Mouse (Mus musculus) stomach, embryonic 15.5 days (tissue): ENCODE results near the gene Dnajc1. TPM values are rescaled to one million over a fixed set of nuclear protein-coding genes. Genes with fewer than 3 reads are reported as not detected.

Experiments used
- ATAC-seq: fragments of 200-750 bp; cut with Nextera tagmentation; 2 replicates; pipeline ENCODE4 v1.8.0; 2017; ENCODE audit warnings: low read depth, moderate number of reproducible peaks, moderate TSS enrichment; ENCODE audit not compliant: insufficient read depth, low FRiP score
- H3K27ac ChIP-seq: fragments of 300-500 bp; sonication (generic); 2 replicates; pipeline ENCODE4 v1.5.1; 2015; ENCODE audit warnings: mild to moderate bottlenecking, inconsistent platforms
- H3K27me3 ChIP-seq: fragments of 300-500 bp; sonication (generic); replicated peaks from 2 replicates; pipeline ENCODE4 v1.6.1; 2015; ENCODE audit warnings: inconsistent platforms
- H3K36me3 ChIP-seq: fragments of 300-500 bp; sonication (generic); 2 replicates; pipeline ENCODE4 v1.6.1; 2015; ENCODE audit warnings: inconsistent platforms
- H3K4me1 ChIP-seq: fragments of 300-500 bp; sonication (generic); 2 replicates; pipeline ENCODE4 v1.6.1; 2015; ENCODE audit warnings: inconsistent platforms
- H3K4me2 ChIP-seq: fragments of 300-500 bp; sonication (generic); 2 replicates; pipeline ENCODE4 v1.6.1; 2015; ENCODE audit warnings: mild to moderate bottlenecking, inconsistent platforms
- H3K4me3 ChIP-seq: fragments of 300-500 bp; sonication (generic); replicated peaks from 2 replicates; pipeline ENCODE4 v1.5.1; 2015; ENCODE audit warnings: inconsistent platforms
- H3K9ac ChIP-seq: fragments of 300-500 bp; sonication (generic); 2 replicates; pipeline ENCODE4 v1.6.1; 2015; ENCODE audit warnings: inconsistent platforms
- H3K9me3 ChIP-seq: fragments of 300-500 bp; sonication (generic); 2 replicates; pipeline ENCODE4 v1.6.1; 2016; ENCODE audit warnings: inconsistent platforms
- WGBS: fragments of 180-500 bp; shearing (Covaris S2); methylation state at CpG from one replicate; pipeline ENCODE4 v1.1.7; 2015; 5-methylcytosine and 5-hydroxymethylcytosine counted together
- polyA plus RNA-seq: library from polyadenylated mRNA; unstranded; fragments of >200 nt; fragmentation: Nextera tagmentation; extraction: Ambion mirVana; gene quantifications from 2 replicates; pipeline ENCODE4 v1.2.1, GENCODE M21; 2015

The Dnajc1 gene
- polyA plus RNA-seq, 1 experiment from 2014 or later, result 48.3 TPM

DNA sequence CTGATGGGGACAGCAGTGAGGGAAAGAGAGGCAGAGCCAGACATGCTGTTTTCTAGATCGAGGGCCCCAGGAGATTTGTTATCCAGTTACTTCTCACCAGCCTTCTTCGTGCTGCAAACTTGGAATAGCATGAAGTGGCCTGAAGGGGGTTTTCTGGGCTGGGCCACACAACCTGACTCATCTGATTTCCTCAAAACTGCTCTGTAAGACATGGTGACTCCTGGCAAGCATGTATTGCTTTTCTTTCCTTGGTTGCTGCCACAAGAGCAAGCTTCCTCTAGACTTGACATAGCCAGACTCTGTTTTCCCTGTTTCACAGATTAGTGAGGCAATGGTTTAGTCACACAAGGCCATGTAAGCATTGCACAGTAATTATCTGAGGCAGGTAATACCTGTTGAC lies 178.6 kb downstream of the Dnajc1 start:
- H3K4me2 ChIP-seq, result no peak overlapping the region
- no peaks in the 10 kb centered on the region for H3K27me3 ChIP-seq
- no peaks in the 10 kb centered on the region for H3K4me1 ChIP-seq
- WGBS, result 72% methylated on average over 2 of the region's 2 CpGs
- no peak for ATAC-seq
- H3K4me3 ChIP-seq, result no peak overlapping the region
- peaks cover 52% of the 10 kb centered on the region for H3K36me3 ChIP-seq
- no peak overlapping the region for H3K9ac ChIP-seq
- no peaks in the 10 kb centered on the region for H3K9me3 ChIP-seq
- H3K27ac ChIP-seq, result no peak overlapping the region

DNA sequence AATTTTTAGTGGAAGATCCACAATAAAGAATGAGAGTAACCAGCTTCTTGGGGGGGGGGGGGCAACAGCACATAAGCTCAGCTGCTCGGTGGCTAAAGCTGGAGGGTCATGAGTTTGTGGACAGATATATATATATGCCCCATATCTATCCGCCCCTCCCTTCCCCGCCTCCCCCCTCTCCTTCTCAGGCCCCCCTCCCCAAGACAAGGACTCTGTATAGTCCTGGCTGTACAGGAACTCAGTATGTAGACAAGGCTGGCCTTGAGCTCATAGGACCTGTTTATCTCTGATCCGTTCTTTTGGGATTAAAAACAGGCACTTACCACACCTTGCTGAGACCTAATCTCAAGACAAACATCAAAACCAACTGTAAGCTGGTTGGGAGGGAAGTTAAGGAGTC lies 182.7 kb downstream of the Dnajc1 start:
- Histone ChIP-seq H3K4me3 (no peak overlapping the region), H3K4me1 (no peaks in the 10 kb centered on the region), H3K9me3 (no peaks in the 10 kb centered on the region), H3K4me2 (no peak overlapping the region), H3K9ac (no peak overlapping the region), H3K27me3 (no peaks in the 10 kb centered on the region), H3K27ac (no peak overlapping the region), H3K36me3 (peaks cover 43% of the 10 kb centered on the region)
- WGBS, result 85% methylated on average over 4 of the region's 4 CpGs
- no peak for ATAC-seq

DNA sequence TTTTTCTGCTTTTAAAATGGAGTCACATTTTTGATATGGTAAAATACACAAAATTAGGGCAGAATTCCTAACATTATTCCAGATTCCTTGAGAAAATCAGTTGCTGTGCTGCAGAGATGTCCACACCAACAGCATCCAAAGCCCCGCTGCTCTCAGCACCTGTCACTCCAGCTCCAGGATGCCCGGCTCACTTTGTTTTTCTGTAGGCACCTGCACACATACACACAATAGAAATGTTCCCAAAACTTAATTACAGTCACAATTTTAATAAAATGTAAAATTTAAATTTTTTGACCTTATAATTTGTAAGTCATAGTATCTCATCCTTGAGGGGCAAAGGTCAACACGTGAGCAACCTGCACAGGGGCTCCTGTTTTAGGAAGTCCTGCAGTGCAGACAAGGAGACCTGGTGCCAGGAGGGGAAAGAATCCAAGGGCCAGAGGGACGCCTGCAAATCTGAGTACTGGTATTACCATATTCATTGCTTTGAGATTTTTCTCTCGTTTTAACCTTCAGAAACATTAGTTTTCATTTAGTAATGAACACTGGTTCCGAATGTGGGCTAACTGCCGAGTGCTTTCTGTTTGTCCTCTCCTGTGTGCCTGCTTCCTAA lies 183.3 kb downstream of the Dnajc1 start:
- H3K36me3 ChIP-seq, result peaks cover 37% of the 10 kb centered on the region

DNA sequence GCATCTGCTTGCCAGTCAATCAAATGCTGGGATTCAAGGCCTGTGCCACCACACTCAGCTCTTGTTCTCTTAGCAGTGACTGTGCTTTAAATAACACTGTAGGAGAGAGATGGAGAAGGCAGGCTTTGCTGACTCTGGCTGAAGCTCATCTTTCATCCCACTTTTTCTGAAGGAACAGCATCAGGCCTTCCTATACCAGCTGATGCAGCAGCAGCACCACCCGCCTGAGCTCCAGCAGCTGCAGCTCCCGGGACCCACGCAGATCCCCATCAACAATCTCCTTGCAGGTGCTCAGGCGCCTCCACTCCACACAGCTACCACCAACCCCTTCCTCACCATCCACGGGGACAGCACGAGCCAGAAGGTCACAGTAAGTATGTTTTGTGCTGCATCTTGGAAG lies 184.1 kb downstream of the Dnajc1 start:
- H3K36me3 ChIP-seq, result peaks cover 31% of the 10 kb centered on the region
- no peaks in the 10 kb centered on the region for H3K9me3 ChIP-seq

More for the DNA sequence above, 183.3 kb downstream of the Dnajc1 start:
- Histone ChIP-seq H3K4me3 (no peak overlapping the region), H3K27me3 (no peaks in the 10 kb centered on the region), H3K9ac (no peak overlapping the region), H3K4me2 (no peak overlapping the region), H3K27ac (no peak overlapping the region), H3K4me1 (no peaks in the 10 kb centered on the region), H3K9me3 (no peaks in the 10 kb centered on the region)
- no peak for ATAC-seq
- WGBS, result 87% methylated on average over 7 of the region's 7 CpGs

DNA sequence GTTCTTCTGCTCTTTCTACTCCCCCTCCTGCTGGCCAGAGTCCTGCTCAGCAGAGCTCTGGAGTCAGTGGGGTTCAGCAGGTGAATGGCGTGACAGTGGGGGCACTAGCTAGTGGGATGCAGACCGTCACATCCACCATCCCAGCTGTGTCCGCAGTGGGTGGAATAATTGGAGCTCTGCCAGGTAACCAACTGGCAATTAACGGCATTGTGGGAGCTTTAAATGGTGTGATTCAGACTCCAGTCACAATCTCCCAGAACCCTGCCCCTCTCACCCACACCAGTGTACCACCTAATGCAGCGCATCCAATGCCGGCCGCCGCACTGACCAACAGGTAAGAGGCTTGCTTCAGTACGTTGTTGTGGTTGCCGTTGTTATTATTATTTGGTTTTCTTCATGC lies 185.8 kb downstream of the Dnajc1 start:
- Histone ChIP-seq H3K4me2 (no peak overlapping the region), H3K36me3 (peaks cover 27% of the 10 kb centered on the region), H3K27ac (no peak overlapping the region), H3K4me3 (no peak overlapping the region), H3K9ac (no peak overlapping the region), H3K27me3 (no peaks in the 10 kb centered on the region), H3K4me1 (no peaks in the 10 kb centered on the region), H3K9me3 (no peaks in the 10 kb centered on the region)
- WGBS, result 86% methylated on average over 10 of the region's 10 CpGs
- ATAC-seq, result no peak

More for the DNA sequence above, 184.1 kb downstream of the Dnajc1 start:
- Histone ChIP-seq H3K27ac (no peak overlapping the region), H3K4me2 (no peak overlapping the region), H3K4me3 (no peak overlapping the region), H3K9ac (no peak overlapping the region), H3K27me3 (no peaks in the 10 kb centered on the region), H3K4me1 (no peaks in the 10 kb centered on the region)
- no peak for ATAC-seq
- WGBS, result 76% methylated on average over 6 of the region's 6 CpGs

DNA sequence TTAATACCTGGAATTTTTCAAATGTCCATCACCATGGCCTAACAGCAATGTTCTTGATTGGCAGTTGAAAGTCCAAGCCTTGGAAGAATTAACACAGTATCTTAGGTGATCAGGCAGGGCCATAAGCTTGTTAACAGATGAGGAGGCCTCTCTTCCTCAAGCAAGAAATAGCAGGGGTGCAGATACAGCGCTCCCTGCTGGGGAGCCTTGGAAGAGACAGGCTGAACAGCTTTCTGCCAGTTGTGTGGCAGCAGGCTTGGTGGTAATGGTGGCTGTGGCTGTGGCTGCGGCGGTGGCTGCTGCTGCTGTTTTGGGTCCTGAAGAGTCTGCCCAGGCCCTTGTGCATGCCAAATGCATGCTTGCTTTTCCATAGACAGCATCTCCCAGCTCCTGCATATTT lies 187.5 kb downstream of the Dnajc1 start:
- Histone ChIP-seq H3K36me3 (peaks cover 17% of the 10 kb centered on the region), H3K9me3 (no peaks in the 10 kb centered on the region), H3K27me3 (no peaks in the 10 kb centered on the region), H3K4me2 (no peak overlapping the region), H3K27ac (no peak overlapping the region), H3K9ac (no peak overlapping the region), H3K4me3 (no peak overlapping the region), H3K4me1 (no peaks in the 10 kb centered on the region)
- ATAC-seq, result no peak
- 81% methylated on average over 3 of the region's 3 CpGs for WGBS

DNA sequence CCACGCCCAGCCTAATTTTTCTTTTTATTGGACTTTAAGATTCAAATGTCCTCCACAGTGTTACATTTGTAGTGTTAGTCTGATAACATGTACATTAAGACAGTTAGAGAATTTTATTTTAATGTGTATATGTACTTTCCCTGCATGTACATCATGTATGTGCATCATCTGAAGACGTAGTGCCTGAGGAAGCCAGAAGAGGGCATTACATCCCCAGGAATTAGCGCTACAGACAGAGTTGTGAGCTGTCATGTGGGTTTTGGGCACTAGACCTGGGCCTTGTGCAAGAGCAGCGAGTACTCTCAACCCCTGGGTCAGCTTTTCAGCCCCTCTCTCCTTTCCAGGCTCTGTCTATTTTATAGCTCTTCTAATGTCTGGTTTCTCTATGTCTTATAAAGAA lies 189.7 kb downstream of the Dnajc1 start:
- Histone ChIP-seq H3K27me3 (no peaks in the 10 kb centered on the region), H3K4me3 (no peak overlapping the region), H3K4me1 (no peaks in the 10 kb centered on the region), H3K36me3 (peaks cover 17% of the 10 kb centered on the region), H3K27ac (no peak overlapping the region), H3K9me3 (no peaks in the 10 kb centered on the region), H3K9ac (no peak overlapping the region), H3K4me2 (no peak overlapping the region)
- WGBS, result 93% methylated on average over 4 of the region's 4 CpGs
- no peak for ATAC-seq

DNA sequence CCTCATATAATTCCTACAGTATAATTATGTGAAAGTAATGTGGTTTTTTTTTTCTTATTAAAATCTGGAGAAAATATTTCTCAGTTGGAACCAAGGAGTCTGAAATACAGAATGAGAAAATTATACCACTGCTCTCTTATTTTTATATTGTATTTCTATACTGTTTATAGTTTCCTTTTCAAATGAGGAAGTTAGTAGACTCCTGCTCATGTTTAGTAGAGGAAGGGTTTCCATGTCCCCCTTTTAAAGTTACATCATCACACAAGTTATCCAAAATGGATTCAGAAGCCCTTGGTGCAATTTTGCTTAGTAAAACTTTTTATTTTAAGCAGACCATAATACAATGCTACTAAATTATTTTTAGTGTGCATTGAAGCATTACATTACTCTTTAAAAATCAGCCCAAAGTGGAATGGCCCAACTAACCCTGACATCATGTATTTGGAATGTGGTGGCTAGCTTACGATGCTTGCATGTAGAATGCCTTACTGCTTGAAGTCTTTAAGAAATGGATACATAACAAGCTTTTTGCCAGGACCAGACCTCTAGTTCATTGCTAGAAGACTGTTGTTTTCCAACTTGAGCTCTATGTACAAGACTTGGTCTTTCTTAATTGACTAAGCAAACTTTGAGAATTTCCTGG lies 190.7 kb downstream of the Dnajc1 start:
- WGBS, result 75% methylated on average over 1 of the region's 1 CpGs

DNA sequence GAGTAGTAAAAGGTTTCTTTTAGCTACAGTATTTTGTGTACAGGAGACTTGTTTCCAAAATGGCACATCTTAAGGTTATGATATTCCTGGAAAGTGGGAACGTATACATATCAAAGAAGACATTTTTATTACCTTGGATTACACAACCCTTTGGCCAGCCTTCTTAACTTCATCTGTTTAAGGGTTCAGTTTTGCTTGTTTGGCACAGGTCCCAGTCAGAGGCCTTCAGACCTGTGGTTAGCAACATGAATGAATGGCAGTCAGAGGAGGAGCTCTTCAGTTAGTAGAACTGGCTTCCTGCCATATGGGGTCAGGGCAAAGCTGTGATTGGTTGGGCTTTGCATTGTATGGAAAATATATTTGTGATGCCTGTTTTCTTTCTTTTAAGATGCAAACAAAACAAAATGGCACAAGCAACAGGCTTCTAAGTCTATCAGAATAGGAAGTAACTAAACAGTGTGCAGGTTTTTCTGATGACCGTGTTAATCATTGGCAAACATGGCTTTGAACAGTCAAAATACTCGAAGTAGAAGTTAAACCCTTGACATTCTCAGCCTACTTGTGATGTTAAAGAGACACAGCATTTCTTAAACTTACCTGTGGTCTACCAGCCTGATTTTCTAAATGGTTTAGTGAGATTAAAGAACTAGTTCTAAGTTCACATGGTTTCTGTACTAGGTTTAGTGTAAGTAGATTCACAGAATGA lies 196.8 kb downstream of the Dnajc1 start:
- Histone ChIP-seq H3K9me3 (no peaks in the 10 kb centered on the region), H3K27ac (no peak overlapping the region), H3K9ac (no peak overlapping the region), H3K4me1 (no peaks in the 10 kb centered on the region), H3K4me3 (no peak overlapping the region), H3K4me2 (no peak overlapping the region), H3K27me3 (no peaks in the 10 kb centered on the region), H3K36me3 (peaks cover 8% of the 10 kb centered on the region; the same call in 1 of the 2 replicates)
- whole genome bisulfite sequencing, result 56% methylated on average over 3 of the region's 3 CpGs
- ATAC-seq, result peak; percentile 65; the same call in 1 of the 2 replicates

More for the DNA sequence above, 190.7 kb downstream of the Dnajc1 start:
- Histone ChIP-seq H3K9ac (no peak overlapping the region), H3K4me2 (no peak overlapping the region), H3K9me3 (no peaks in the 10 kb centered on the region), H3K27me3 (no peaks in the 10 kb centered on the region), H3K36me3 (peaks cover 17% of the 10 kb centered on the region), H3K27ac (no peak overlapping the region), H3K4me3 (no peak overlapping the region), H3K4me1 (no peaks in the 10 kb centered on the region)
- no peak for ATAC-seq

DNA sequence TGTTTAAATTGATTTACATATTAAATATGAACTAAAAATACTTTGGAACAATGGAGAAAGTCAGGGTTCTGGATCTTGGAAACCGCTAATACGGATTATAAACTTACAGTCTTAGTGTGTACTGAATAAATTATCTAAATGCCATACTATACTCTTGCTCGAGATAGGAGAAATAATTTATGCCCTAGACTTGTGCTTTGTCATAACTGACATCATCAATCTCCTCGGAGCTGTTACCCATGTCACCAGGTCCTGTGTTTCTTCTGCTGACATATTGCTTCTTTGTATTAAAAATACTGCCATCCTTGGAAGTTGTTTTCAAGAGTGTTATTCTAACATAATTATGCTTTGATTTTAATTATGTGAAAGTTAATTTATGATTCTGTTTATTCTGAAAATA lies 197.3 kb downstream of the Dnajc1 start:
- 64% methylated on average over 4 of the region's 4 CpGs for WGBS
- H3K4me1 ChIP-seq, result no peaks in the 10 kb centered on the region
- H3K9me3 ChIP-seq, result no peaks in the 10 kb centered on the region
- H3K36me3 ChIP-seq, result peaks cover 9% of the 10 kb centered on the region; the same call in 1 of the 2 replicates
- no peak for ATAC-seq
- H3K27ac ChIP-seq, result no peak overlapping the region
- H3K27me3 ChIP-seq, result no peaks in the 10 kb centered on the region
- H3K4me2 ChIP-seq, result no peak overlapping the region
- H3K9ac ChIP-seq, result no peak overlapping the region
- no peak overlapping the region for H3K4me3 ChIP-seq

DNA sequence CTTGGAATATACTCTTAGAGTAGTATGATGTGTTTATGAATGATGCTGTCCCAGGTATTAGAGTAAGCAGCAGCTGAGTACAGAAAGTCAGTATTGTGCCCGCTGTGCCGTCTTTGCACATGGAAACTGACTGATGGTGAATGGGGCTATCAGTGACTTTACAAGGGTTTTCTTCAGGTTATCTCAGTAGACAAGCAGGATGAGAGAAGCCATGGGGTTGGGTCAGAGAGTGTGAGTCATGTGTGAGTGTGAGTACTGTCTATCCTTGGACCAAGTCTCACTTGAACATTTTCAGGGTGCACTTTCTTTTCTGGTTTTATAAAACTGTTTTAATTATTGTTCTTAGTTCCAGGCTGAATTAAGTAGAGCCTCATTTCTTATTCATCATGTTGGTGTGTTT lies 204.3 kb downstream of the Dnajc1 start:
- WGBS, result 86% methylated on average over 2 of the region's 2 CpGs
- no peak for ATAC-seq
- Histone ChIP-seq H3K27me3 (no peaks in the 10 kb centered on the region), H3K9me3 (no peaks in the 10 kb centered on the region), H3K4me1 (no peaks in the 10 kb centered on the region), H3K36me3 (peaks cover 18% of the 10 kb centered on the region), H3K27ac (no peak overlapping the region), H3K4me3 (no peak overlapping the region), H3K9ac (no peak overlapping the region), H3K4me2 (no peak overlapping the region)

DNA sequence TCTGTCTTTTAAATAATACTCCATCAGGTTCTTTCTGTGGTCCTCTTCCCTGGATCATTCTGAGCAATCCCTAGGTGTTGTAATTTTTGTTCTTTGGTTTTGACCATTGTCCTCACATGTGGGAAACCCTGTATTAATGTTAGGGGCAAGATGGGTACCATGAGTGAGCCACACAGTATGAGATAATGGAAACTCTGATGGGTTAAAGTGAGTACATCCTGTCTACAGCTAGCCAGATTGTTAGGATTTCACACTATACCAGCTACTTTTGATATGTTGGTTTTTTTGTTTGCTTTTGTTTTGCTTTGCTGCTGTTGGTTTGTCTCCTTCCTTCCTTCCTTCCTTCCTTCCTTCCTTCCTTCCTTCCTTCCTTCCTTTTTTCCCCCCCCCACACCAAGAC lies 209.6 kb downstream of the Dnajc1 start:
- Histone ChIP-seq H3K4me1 (no peaks in the 10 kb centered on the region), H3K27ac (no peak overlapping the region), H3K27me3 (no peaks in the 10 kb centered on the region), H3K36me3 (peaks cover 10% of the 10 kb centered on the region), H3K4me3 (no peak overlapping the region), H3K9ac (no peak overlapping the region), H3K4me2 (no peak overlapping the region), H3K9me3 (no peaks in the 10 kb centered on the region)
- ATAC-seq, result no peak
